Mouse (Mus musculus) thymus, adult 2 months (tissue): ENCODE measurements around the gene Neu4.

ENCODE experiments used
- CTCF ChIP-seq: fragments of 200-500 bp; IDR thresholded peaks from 2 replicates; pipeline ENCODE4 v1.5.1; 2012; ENCODE audit warnings: mild to moderate bottlenecking, control low read depth, low read length, moderate library complexity, borderline replicate concordance; ENCODE audit not compliant: control insufficient read depth, poor library complexity, insufficient read depth; ENCODE audit errors: extremely low read depth
- POLR2A ChIP-seq: fragments of 200-500 bp; IDR thresholded peaks from 2 replicates; pipeline ENCODE4 v1.6.1; 2012; ENCODE audit warnings: mild to moderate bottlenecking, low read length, control low read depth, moderate library complexity; ENCODE audit not compliant: control insufficient read depth, poor library complexity, insufficient read depth; ENCODE audit errors: extremely low read depth

DNA sequence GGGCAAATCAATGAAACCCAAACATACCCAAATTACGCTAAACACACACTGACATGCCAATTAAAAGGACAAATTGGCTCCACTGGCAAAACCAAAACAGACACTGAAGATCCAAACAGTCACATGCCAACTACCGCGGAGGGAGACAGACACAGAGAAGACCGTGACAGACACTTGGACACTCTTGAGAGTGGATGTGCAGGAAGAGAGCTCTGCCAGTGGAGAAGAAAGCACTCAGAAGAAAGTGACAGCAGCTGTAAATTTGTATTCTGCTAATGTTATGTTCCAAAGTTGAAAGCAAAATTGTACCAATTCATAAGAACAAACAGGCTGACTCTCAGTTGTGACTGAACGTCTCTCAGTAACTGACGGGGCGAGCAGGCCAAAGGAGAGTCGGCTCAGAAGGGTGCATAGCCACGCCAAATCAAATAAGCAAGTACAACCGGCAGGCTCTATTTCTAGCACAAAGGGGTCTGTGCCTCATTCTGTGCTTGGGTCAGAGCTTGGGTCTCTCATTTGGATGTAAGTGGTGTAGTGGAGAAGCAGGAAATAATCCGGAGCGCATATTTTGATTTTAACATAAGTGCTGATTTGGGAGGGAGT, 7.4 kb downstream of the Neu4 start:
- TF ChIP-seq CTCF (no peak), POLR2A (no peak)
